Mouse (Mus musculus) layer of hippocampus, adult 2 months (tissue): ENCODE results near the gene Atxn1l. TPM values are rescaled to one million over a fixed set of nuclear protein-coding genes. Genes with fewer than 3 reads are reported as not detected.
A peak's percentile ranks its signal among the peaks of the same experiment; 100 is the strongest.
"Not testable (repeated sequence)": the region's sequence is repeated elsewhere in the genome, so short reads cannot be mapped to it uniquely, and the experiment has no call there.

Experiments
- DNase-seq, 2 experiments: peaks; one replicate each; pipeline ENCODE4 v3.0.0; 2022; ENCODE audit warnings: low spot score in 2 of 2
- H3K27ac ChIP-seq: fragments of 200-600 bp; 2 replicates; pipeline ENCODE4 v1.8.1; 2022
- H3K4me3 ChIP-seq: fragments of 200-600 bp; 2 replicates; pipeline ENCODE4 v1.8.1; 2022; ENCODE audit warnings: mild to moderate bottlenecking
- CTCF ChIP-seq: fragments of 200-600 bp; conservative IDR thresholded peaks from 2 replicates; pipeline ENCODE4 v1.8.1; 2022; ENCODE audit warnings: antibody characterized with exemption, mild to moderate bottlenecking, moderate library complexity
- long read RNA-seq, 2 experiments: library from polyadenylated mRNA; stranded (forward); transcript quantifications; one replicate each; pipeline ENCODE4 v2.0.0; 2021; ENCODE audit warnings: borderline mapping rate in 2 of 2
- total RNA-seq, 2 experiments: library from RNA; stranded (reverse); gene quantifications; 2 replicates each; pipeline ENCODE4 v1.2.3; 2021

Atxn1l gene
- 10 to 100 TPM; 40.1 to 44.5 TPM for total RNA-seq
- long read RNA-seq, experiment 1, partial matches to known transcripts, result 1 of 13 reads
- long read RNA-seq, experiment 1, other reads (novel, unspliced or antisense), result 12 of 13 reads
- long read RNA-seq, experiment 2, partial matches to known transcripts, result 9 of 19 reads
- long read RNA-seq, experiment 2, other reads (novel, unspliced or antisense), result 10 of 19 reads

DNA sequence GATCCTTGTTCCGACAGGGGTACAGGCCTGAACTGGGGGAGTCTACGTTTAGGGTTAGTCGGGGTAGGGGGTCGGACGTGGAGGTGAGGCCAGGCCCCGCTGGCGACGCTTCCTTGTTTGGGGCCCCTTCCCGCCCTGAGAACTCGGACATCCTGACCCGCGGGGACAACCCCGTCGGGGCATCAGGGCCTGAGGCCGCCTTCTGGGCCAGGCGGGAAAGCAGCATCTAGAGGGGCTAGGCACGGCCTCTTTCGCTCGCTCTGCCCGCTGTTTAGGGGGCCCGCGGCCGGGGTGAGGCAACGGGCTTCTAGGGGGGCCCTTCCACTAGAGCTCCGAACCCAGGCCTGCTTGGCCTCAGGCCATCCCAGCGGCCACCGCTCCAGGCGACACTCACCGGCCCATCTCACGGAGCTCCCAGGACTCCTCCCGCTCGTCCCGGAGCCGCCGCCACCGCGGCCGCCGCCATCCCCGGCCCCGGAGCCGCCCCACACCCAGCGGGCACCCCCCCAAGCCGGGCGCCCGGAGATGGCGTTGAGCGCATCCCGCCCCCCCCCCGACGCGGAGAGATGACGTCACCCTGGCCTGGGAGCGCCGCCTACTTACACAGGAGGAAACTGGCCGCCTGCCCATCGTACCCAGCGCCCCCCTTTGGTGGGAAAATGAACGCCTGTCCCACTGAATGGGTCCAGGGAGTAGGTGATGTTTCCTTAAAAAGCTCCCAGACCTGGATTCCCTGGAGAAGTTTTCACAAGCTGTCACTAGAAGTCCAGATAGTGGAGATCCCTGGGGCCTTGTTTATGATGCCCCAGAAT lies at the start of gene Atxn1l:
Atxn1l (minus strand) TSS at position 503 of the 812 bp plus-strand sequence.
- Histone ChIP-seq H3K4me3 (peak within 1 kb of the TSS; percentile 67), H3K27ac (peak within 1 kb of the TSS; percentile 93)
- peak; percentile 65 to 87 for DNase-seq
- peak; percentile 73 for TF ChIP-seq CTCF

DNA sequence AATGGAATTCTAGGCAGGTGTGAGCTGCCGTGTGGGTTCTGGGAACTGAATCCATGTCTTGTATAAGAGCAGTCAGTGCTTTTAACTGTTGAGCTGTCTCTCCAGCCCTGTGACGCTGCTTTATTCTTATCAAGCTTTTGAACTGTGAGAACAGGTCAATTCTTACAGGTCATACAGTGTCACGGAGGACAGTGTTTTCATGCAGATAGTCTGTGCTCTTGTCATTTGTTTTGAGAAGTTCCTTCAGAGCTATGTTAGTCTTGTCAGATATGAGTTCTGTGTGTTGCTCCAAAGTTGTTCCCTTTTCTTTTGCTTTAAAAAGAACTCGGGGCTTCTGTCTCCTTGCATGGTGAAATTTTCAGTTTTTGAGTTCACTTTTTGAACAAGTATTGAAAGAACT lies 43.0 kb upstream of the Atxn1l start:
- no peak overlapping the region for H3K27ac ChIP-seq
- no peak for DNase-seq
- peak overlapping the region; percentile 63; the same call in 1 of the 2 replicates for H3K4me3 ChIP-seq
- no peak for TF ChIP-seq CTCF

DNA sequence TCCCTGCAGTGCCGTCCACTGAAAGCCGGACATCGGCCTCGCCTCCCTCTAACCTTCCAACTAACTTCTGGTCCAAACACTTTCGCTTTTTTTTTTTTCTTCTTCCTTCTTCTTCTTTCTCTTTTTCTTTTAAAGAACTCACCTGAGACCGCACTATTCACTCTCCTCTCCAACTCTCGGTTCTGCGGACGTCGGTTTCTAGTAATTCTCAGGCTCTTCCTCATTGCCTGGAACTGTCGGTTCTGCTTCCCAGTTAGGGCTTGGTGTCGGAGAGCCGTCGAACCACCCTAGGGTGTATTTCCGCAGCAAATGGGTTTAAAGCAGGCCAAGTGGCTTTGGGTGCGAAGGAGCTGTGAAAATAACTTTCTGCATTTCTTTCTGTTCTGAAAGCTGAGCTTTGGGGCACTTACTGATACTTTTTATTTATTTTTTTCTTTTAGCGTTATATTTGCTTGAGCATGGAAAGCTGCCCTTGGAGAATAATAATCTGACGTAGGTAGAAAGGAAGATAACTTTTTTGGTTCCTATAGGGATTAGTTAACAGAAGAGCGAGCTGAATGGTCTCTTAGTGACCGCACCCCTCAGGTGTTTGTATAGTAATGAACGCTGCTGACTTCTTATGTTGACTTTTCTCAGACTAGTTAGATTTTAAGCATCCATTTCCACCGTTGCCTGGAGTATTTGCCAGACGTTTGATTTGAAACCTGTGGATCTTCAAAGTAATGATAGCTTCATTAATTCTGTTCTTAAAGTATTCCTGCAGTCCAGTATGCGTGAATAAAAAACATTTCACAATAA lies 42.1 kb upstream of the Atxn1l start:
- peak overlapping the region; percentile 99 for H3K27ac ChIP-seq
- H3K4me3 ChIP-seq, result peak overlapping the region; percentile 63
- no peak for TF ChIP-seq CTCF
- DNase-seq, result no peak

GRCm38 (mm10) chr8:109778993-109779421 lies 41.5 kb upstream of the Atxn1l start:
- peak in 1 of 2 experiments; percentile 15 for DNase-seq
- Histone ChIP-seq H3K4me3 (peak overlapping the region; percentile 63), H3K27ac (peak overlapping the region; percentile 99)
- no peak for TF ChIP-seq CTCF

DNA sequence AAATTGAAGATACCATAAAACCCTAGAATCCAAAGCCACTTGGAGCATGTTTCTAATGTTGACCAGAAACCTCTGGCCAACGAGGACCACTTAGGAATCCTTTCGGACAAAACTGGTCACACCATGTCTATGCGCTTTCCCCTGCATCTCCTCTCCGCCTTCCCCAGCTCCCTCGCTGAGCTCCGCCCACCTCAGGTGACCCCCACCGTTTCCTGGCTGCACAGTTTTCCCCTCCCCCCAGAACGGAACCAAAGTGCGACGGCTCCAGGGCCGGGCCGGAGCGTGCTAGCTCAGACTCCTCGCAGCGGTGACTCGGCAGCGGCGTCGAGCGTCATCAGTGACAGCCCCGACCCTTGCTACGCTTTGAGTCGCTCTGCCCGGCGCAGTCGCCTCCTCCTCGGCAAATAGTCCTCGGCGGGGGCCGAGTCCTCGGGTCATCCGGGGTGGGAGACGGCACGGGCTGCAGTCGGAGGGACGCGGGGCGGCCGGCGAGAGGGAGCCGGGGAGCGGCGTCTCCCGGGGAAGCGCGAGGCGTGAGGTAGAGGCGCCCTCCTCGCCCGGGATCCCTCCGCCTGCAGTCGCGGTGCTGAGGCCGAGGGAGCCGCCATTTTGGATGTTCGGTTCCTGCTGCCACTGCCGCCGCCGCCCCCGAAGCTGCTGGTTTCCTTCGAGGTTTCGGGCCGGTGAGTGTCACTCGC lies 40.9 kb upstream of the Atxn1l start, which contains the start of gene Ap1g1:
Ap1g1 (plus strand) TSS at position 275 of the 698 bp plus-strand sequence.
- TF ChIP-seq CTCF, result no peak
- peak within 1 kb of the TSS; percentile 99 for H3K27ac ChIP-seq
- peak; percentile 97 to 98 for DNase-seq
- H3K4me3 ChIP-seq, result peak within 1 kb of the TSS; percentile 63

DNA sequence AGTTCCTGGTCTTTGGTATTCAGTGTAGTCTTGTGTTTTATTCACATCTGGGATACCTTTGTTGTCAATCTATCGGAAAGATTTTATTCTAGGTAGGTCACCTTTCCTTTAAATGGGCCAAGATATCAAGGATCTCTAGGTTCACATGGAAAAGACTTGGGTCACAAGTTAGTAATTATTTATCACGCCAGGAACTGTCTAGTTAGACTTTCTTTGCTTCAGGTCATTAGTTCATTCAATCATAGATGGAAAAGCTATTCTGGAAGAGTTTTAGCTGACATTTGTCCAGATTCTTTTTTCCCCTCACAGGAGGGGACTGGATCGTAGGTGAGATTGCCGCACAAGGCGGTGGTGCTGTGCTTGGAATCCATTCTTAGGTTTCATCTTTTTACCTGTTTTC lies 40.3 kb upstream of the Atxn1l start:
- Histone ChIP-seq H3K4me3 (peak overlapping the region; percentile 63), H3K27ac (peak overlapping the region; percentile 99)
- no peak for TF ChIP-seq CTCF
- no peak for DNase-seq

DNA sequence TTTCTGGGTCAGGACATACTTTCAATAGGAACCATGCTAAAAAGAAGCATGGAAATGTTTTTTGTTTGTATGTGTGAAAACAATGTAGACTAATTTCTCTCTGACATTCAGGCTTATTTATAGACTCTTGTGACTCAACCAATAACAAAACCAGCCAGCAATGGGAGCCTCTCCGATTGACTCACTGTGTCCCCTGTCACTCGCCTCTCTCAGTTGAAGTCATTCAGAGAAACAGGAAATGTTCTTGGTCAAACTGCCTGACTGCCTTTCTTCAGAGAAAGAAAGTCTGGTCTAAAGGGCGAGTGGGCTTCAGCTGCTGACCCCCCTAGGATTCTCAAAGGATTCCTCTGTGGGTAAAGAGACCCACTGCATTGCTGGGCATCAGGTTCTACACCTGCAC lies 35.6 kb upstream of the Atxn1l start:
- TF ChIP-seq CTCF, result no peak
- Histone ChIP-seq H3K4me3 (no peak overlapping the region), H3K27ac (no peak overlapping the region)
- no peak for DNase-seq

- no peak overlapping the region for H3K4me3 ChIP-seq
- no peak for TF ChIP-seq CTCF
- DNase-seq, result no peak
- H3K27ac ChIP-seq, result no peak overlapping the region
These were observed 28.5 kb upstream of the Atxn1l start for GRCm38 (mm10) chr8:109766081-109766480.

- H3K27ac ChIP-seq, result no peak overlapping the region
- DNase-seq, result no peak
- TF ChIP-seq CTCF, result no peak
- no peak overlapping the region for H3K4me3 ChIP-seq
These were observed 26.5 kb upstream of the Atxn1l start for GRCm38 (mm10) chr8:109764031-109764430.

GRCm38 (mm10) chr8:109760221-109760620 lies 22.7 kb upstream of the Atxn1l start:
- Histone ChIP-seq H3K4me3 (no peak overlapping the region), H3K27ac (no peak overlapping the region)
- TF ChIP-seq CTCF, result no peak
- no peak for DNase-seq

GRCm38 (mm10) chr8:109759426-109759825 lies 21.9 kb upstream of the Atxn1l start:
- Histone ChIP-seq H3K4me3 (no peak overlapping the region), H3K27ac (no peak overlapping the region)
- no peak for DNase-seq
- no peak for TF ChIP-seq CTCF

DNA sequence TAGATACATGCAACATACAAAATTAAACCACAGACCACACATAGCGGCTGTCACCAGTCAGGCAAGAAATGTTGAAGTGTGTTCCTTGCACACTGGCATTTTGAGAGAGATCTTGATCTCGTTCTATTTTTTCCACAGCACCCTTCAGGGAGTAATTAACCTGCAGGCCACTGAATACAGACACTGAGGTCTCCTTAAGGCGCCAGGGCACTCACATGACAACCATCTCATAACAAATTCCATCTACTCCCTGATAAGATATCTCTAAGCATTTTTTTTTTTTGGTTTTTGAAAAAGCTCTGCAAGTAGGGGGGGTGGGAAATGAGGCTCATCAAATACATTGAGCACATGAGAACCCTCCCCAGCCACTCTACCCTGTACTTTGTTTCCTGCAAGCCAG lies 19.3 kb upstream of the Atxn1l start:
- Histone ChIP-seq H3K4me3 (no peak overlapping the region), H3K27ac (no peak overlapping the region)
- no peak for TF ChIP-seq CTCF
- DNase-seq, result no peak

- H3K4me3 ChIP-seq, H3K27ac ChIP-seq, DNase-seq: not testable (repeated sequence)
These were observed 18.0 kb upstream of the Atxn1l start for GRCm38 (mm10) chr8:109755554-109755953.
